Mouse (Mus musculus): ENCODE results near the gene Olfr456.

DNA sequence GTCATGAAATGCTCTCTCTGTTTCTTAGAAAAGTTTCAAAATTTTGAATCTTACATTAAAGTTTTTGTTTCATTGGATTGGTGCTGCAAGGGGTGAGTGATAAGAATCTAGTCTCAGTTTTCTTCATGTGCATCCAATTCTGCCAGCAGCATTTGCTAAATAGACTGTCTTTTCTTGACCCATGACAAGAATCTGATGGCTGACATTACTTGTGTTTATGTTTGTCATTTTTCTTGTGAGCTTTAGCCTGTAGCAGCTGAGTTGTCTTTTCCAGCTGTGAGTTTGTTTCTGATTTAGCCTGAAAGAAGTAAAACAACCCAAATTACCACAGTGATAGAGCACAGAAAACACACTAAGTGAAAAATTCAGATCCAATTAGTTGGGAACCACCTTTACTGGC lies 2.4 kb downstream of the Olfr456 start:
- no peak for TF ChIP-seq CTCF (IDR thresholded peaks at IDR 0.05; ENCODE audit: low read depth, low read length)
- no peak for TF ChIP-seq TAL1 (conservative IDR thresholded peaks at IDR 0.05; ENCODE audit: low read depth, low read length)
- no peak for TF ChIP-seq GATA1 (IDR thresholded peaks at IDR 0.05; ENCODE audit: borderline replicate concordance, low read length)
- no peak for TF ChIP-seq POLR2AphosphoS5 (IDR thresholded peaks at IDR 0.05; ENCODE audit: insufficient replicate concordance, low read depth, low read length)

Measured in G1E (cell line).